Mouse (Mus musculus): ENCODE data around the gene Foxn3.

DNA sequence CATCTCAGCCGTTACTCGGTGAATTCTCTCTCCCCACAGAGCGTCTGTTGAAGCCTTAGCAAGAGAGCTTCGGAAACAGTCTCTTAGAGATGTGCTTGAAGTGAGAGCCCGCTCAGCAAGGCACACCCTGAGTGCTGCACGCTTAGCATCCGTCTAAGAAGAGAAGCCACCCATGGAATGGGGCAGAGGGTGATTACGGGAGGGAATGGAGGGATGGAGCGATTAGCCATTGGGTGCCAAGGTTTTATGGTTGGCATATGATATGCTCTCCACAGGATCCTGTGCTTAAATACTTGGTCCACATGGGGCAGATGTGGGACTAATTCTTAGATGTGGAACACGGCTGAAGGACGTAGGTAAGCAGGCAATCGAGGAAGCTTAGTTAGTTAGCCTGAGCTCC lies 45.3 kb downstream of the Foxn3 start:
- no peak for TF ChIP-seq CTCF (IDR thresholded peaks at IDR 0.05; ENCODE audit: low read depth, low read length)
- TF ChIP-seq POLR2A (IDR thresholded peaks at IDR 0.05; ENCODE audit: extremely low read depth, insufficient read depth, low read length): no peak

Measured in liver, adult 2 months (tissue).